ENCODE assay signal across 21 mouse cellular contexts in genomic region chr13:95202151-95202758, GRCm38 (mm10).
"Had no signal": no experiment of that assay in that cellular context is flagged by ENCODE, and none has a peak within 500 bp of the region (broad histone marks: within the 10 kb centered on the region; RNA-seq: fewer than 3 reads in every experiment).

No protein-coding gene starts in this region.

- H3K9me3 ChIP-seq: limb, embryonic 12.5 days; limb, embryonic 15.5 days; megakaryocyte, embryonic 14.5 days; midbrain, embryonic 12.5 days; midbrain, embryonic 15.5 days; neural tube, embryonic 12.5 days; neural tube, embryonic 15.5 days had no signal

- H3K27me3 ChIP-seq: limb, embryonic 12.5 days; limb, embryonic 15.5 days; megakaryocyte, embryonic 14.5 days; midbrain, embryonic 12.5 days; midbrain, embryonic 15.5 days; neural tube, embryonic 12.5 days; neural tube, embryonic 15.5 days had no signal

- H3K4me1 ChIP-seq: limb, embryonic 12.5 days; limb, embryonic 15.5 days; megakaryocyte, embryonic 14.5 days; midbrain, embryonic 12.5 days; neural tube, embryonic 12.5 days; neural tube, embryonic 15.5 days had no signal

- H3K9ac ChIP-seq: limb, embryonic 12.5 days; limb, embryonic 15.5 days; liver, embryonic 14.5 days; liver, postnatal 0 days; lung, embryonic 14.5 days; midbrain, embryonic 12.5 days; midbrain, embryonic 15.5 days; neural tube, embryonic 12.5 days; neural tube, embryonic 15.5 days had no signal

- H3K27ac ChIP-seq: kidney, postnatal 0 days; limb, embryonic 12.5 days; limb, embryonic 15.5 days; liver, embryonic 14.5 days; macrophage; midbrain, embryonic 12.5 days; midbrain, embryonic 15.5 days; neural tube, embryonic 12.5 days; neural tube, embryonic 15.5 days had no signal

- H3K4me2 ChIP-seq: limb, embryonic 12.5 days; limb, embryonic 15.5 days; liver, embryonic 11.5 days; lung, embryonic 14.5 days; midbrain, embryonic 12.5 days; midbrain, embryonic 15.5 days; neural tube, embryonic 12.5 days; neural tube, embryonic 15.5 days had no signal

- ATAC-seq: liver, postnatal 0 days; lung, postnatal 0 days; midbrain, embryonic 15.5 days had no signal

- H3K4me3 ChIP-seq: limb, embryonic 12.5 days; limb, embryonic 15.5 days; megakaryocyte, embryonic 14.5 days; midbrain, embryonic 12.5 days; midbrain, embryonic 15.5 days; neural tube, embryonic 12.5 days; neural tube, embryonic 15.5 days had no signal

- DNase-seq: kidney, adult 2 months; kidney, postnatal 36 days; layer of hippocampus, adult 9-11 months; left cerebral cortex, postnatal 4 days; liver, postnatal 0 days; lung, embryonic 14.5 days; right cerebral cortex, postnatal 25 days; thymus, adult 18-20 months; thymus, postnatal 36 days had no signal

- H3K36me3 ChIP-seq: limb, embryonic 12.5 days; limb, embryonic 15.5 days; midbrain, embryonic 12.5 days; midbrain, embryonic 15.5 days; neural tube, embryonic 12.5 days; neural tube, embryonic 15.5 days had no signal
